Mouse (Mus musculus) limb, embryonic 14.5 days (tissue): ENCODE results near the gene Scaf1. TPM values are rescaled to one million over a fixed set of nuclear protein-coding genes. Genes with fewer than 3 reads are reported as not detected.
A peak's percentile ranks its signal among the peaks of the same experiment; 100 is the strongest.

Source experiments
- ATAC-seq: fragments of 200-750 bp; cut with Nextera tagmentation; 2 replicates; pipeline ENCODE4 v1.8.0; 2017; ENCODE audit warnings: low read depth, moderate number of reproducible peaks, moderate TSS enrichment; ENCODE audit not compliant: low FRiP score
- DNase-seq: peaks from one replicate; pipeline ENCODE4 v3.0.0-alpha.2; 2015; ENCODE audit warnings: low spot score
- H3K27ac ChIP-seq: fragments of 300-500 bp; sonication (generic); replicated peaks from 2 replicates; pipeline ENCODE4 v1.5.1; 2014; ENCODE audit warnings: low read depth, mild to moderate bottlenecking, low read length, moderate library complexity, mixed read lengths
- H3K27me3 ChIP-seq: fragments of 300-500 bp; sonication (generic); 2 replicates; pipeline ENCODE4 v1.6.1; 2014; ENCODE audit warnings: low read length, mixed read lengths; ENCODE audit not compliant: control insufficient read depth, insufficient read depth
- H3K36me3 ChIP-seq: fragments of 300-500 bp; sonication (generic); 2 replicates; pipeline ENCODE4 v1.6.1; 2014; ENCODE audit warnings: mild to moderate bottlenecking, low read length, moderate library complexity, mixed read lengths; ENCODE audit not compliant: control insufficient read depth, insufficient read depth
- H3K4me1 ChIP-seq: fragments of 300-500 bp; sonication (generic); 2 replicates; pipeline ENCODE4 v1.6.1; 2014; ENCODE audit warnings: antibody characterized with exemption, low read length, mixed read lengths; ENCODE audit not compliant: control insufficient read depth, insufficient read depth
- H3K4me2 ChIP-seq: fragments of 300-500 bp; sonication (generic); replicated peaks from 2 replicates; pipeline ENCODE4 v1.6.1; 2014; ENCODE audit warnings: low read depth, mild to moderate bottlenecking, low read length, moderate library complexity; ENCODE audit not compliant: severe bottlenecking
- H3K4me3 ChIP-seq: fragments of 300-500 bp; sonication (generic); replicated peaks from 2 replicates; pipeline ENCODE4 v1.5.1; 2014; ENCODE audit warnings: low read length
- H3K9ac ChIP-seq: fragments of 300-500 bp; sonication (generic); 2 replicates; pipeline ENCODE4 v1.6.1; 2014; ENCODE audit warnings: mild to moderate bottlenecking, low read depth, low read length, moderate library complexity; ENCODE audit not compliant: severe bottlenecking
- H3K9me3 ChIP-seq: fragments of 300-500 bp; sonication (generic); 2 replicates; pipeline ENCODE4 v1.6.1; 2016; ENCODE audit warnings: low read length; ENCODE audit not compliant: control insufficient read depth
- POLR2A ChIP-seq: fragments of 200-500 bp; IDR thresholded peaks from 2 replicates; pipeline ENCODE4 v1.8.0; 2012; ENCODE audit warnings: inconsistent platforms, mild to moderate bottlenecking, moderate library complexity, borderline replicate concordance; ENCODE audit not compliant: insufficient read depth, insufficient read length; ENCODE audit errors: extremely low read depth
- WGBS: fragments of 180-500 bp; shearing (Covaris S2); extraction: QIAGEN DNeasy Blood & Tissue Kit; methylation state at CpG from one replicate; pipeline ENCODE4 v1.1.7; 2014; 5-methylcytosine and 5-hydroxymethylcytosine counted together
- polyA plus RNA-seq, 2 experiments: library from polyadenylated mRNA; depleted of rRNA in 1 of 2; stranded (reverse) in 1 of 2; unstranded in 1 of 2; fragments of >200 nt; fragmentation: Nextera tagmentation in 1 of 2; extraction: Ambion mirVana in 1 of 2; gene quantifications; 2 replicates each; pipeline versions ENCODE4 v1.2.1 to v1.2.3; 2012 to 2014

The Scaf1 gene
- polyA plus RNA-seq, 2 experiments = 50.7 to 114 TPM

DNA sequence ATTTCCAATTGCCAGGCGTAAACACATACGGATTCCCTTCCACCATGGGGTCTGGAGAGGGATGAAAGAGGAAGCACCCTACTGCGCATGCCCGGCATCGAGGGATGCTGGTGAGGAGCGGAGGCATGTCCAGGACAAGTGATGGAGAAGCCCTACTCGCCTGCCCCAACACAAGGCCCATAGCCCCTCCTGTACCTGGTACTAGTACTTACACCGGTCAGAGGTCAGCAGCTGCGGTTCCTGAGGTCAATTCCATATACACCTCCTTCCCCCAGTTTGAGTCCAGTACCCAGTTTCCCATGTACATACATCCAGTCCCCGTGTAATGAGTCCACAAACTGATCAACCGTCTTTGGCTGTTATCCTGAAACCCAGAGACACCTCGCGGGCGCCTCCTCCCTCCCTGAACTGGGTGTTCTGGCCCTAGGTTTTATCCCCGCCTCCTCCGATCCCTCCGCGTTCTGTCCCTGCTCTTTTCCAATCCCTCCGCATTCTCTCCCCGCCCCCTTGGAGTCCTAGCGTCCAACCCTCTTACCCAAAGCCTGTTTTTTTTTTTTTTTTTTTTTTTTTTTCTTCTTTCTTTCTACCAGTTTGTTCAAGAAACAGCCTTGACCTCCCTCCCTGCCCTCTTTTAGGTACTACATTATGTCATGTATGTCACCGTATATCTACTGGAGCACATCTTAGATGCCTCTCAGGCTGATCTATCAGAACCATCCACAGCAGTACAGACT lies 41.6 kb downstream of the Scaf1 start, which contains the start of gene Cpt1c:
Gene Cpt1c (minus strand): TSS at position 469 of the 734 bp plus-strand sequence.
- 2% methylated on average over 22 of the region's 22 CpGs for WGBS
- peaks cover 14% of the 10 kb centered on the region; the same call in 1 of the 2 replicates for H3K4me1 ChIP-seq
- H3K9me3 ChIP-seq = no peaks in the 10 kb centered on the region
- peak; percentile 48 for ATAC-seq
- DNase-seq = peak; percentile 87
- H3K4me2 ChIP-seq = peak within 1 kb of the TSS; percentile 74
- H3K9ac ChIP-seq = peak within 1 kb of the TSS; percentile 58
- peak; percentile 25; the same call in 1 of the 2 replicates for TF ChIP-seq POLR2A
- peak within 1 kb of the TSS; percentile 53 for H3K4me3 ChIP-seq
- peak within 1 kb of the TSS; percentile 75 for H3K27ac ChIP-seq
- H3K27me3 ChIP-seq = no peaks in the 10 kb centered on the region
- H3K36me3 ChIP-seq = peaks cover 43% of the 10 kb centered on the region

DNA sequence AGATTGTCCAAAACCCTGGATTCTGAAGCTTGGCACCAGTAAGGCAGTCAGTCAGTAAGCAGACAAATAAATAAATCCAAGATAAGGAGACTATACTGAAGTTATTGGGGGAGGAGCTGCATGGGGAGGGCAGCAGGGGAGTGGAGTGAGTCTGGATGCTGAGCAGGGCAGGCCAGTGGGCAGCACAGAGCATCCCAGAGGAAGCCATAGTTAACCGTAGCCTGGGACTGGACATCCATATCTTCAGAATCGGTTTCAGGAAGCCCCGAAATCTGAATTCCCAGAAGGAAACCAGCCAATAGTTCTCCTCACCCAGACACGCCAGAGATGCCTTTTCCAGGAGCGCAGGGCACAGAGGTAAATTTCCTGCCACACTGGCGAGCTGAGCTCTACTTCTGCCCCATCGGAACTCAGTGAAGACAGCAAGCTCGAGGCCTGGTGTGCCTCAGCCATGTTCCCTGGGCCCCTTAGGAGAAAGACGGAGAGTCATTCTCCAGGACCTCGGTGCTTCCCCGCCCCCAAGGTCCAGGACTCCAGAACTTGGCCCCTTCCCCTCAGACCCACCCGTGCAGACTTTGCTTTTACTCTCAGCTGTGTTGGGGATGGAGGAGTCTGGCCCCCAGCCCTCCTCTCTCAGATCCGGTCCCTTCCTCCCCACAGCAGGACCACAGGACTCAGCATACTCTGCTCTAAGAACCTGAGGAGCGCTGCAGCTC lies 42.6 kb downstream of the Scaf1 start:
- ATAC-seq (no peak), DNase-seq (no peak)
- H3K36me3 ChIP-seq = peaks cover 33% of the 10 kb centered on the region
- H3K27ac ChIP-seq = peak overlapping the region; percentile 75
- 43% methylated on average over 14 of the region's 14 CpGs for WGBS
- no peak for TF ChIP-seq POLR2A
- peak overlapping the region; percentile 74 for H3K4me2 ChIP-seq
- H3K4me1 ChIP-seq = peaks cover 14% of the 10 kb centered on the region; the same call in 1 of the 2 replicates
- H3K9ac ChIP-seq = peak overlapping the region; percentile 58
- peak overlapping the region; percentile 53 for H3K4me3 ChIP-seq
- H3K9me3 ChIP-seq = no peaks in the 10 kb centered on the region
- no peaks in the 10 kb centered on the region for H3K27me3 ChIP-seq

DNA sequence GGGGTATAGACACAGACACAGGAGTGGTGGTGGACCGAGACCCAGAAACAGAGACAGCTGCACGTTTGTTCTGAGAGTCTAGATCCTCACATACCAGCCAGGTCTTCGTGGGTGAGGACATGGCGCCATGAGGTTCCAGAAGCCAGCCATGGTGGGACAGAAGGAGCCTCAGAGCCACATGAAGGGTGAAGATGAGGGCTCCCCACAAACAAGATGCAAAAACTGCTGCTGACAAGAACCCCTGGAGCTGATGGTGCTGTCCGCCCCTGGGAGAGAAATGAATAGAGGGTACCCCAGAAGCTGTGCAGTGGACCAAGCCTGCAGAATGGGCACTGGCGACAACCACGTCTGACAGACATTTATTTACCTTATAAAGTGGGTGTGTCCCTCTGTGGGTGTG lies 45.0 kb downstream of the Scaf1 start:
- Histone ChIP-seq H3K27me3 (no peaks in the 10 kb centered on the region), H3K9me3 (no peaks in the 10 kb centered on the region), H3K4me1 (peaks cover 14% of the 10 kb centered on the region; the same call in 1 of the 2 replicates), H3K4me2 (peak overlapping the region; percentile 59), H3K4me3 (peak overlapping the region; percentile 52), H3K36me3 (peaks cover 27% of the 10 kb centered on the region), H3K27ac (peak overlapping the region; percentile 65; the same call in 1 of the 2 replicates), H3K9ac (peak overlapping the region; percentile 57)
- TF ChIP-seq POLR2A = no peak
- DNase-seq (no peak), ATAC-seq (no peak)
- 76% methylated on average over 7 of the region's 7 CpGs for WGBS

DNA sequence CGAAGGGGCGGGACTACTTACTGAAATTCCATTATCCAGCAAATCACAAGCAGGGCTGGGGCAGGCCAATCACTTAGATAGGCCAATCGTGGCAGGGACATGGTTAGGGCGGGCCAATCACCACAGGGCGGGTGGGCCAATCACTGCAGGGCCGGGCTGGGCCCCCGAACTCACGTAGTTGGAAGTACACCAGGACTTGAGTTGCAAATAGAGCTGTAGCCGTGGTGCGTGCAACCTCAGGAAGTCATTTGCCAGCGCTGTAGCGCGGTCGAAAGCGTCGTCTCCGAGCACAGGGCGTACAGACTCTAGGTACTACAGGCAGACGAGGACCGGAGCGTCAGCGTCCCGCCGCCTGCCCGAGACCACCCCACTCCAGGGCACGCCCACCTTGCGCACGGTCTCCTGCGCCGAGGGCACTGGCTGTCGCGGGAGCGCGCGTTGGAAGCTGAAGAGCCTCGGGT lies 45.9 kb downstream of the Scaf1 start:
- peak overlapping the region; percentile 59 for H3K4me2 ChIP-seq
- no peaks in the 10 kb centered on the region for H3K9me3 ChIP-seq
- no peaks in the 10 kb centered on the region for H3K27me3 ChIP-seq
- 2% methylated on average over 32 of the region's 36 CpGs for WGBS
- H3K27ac ChIP-seq = peak overlapping the region; percentile 65
- H3K4me1 ChIP-seq = peaks cover 14% of the 10 kb centered on the region; the same call in 1 of the 2 replicates
- H3K9ac ChIP-seq = peak overlapping the region; percentile 57
- peak; percentile 95 for DNase-seq
- peak overlapping the region; percentile 52 for H3K4me3 ChIP-seq
- H3K36me3 ChIP-seq = peaks cover 26% of the 10 kb centered on the region
- peak; percentile 69; the same call in 1 of the 2 replicates for TF ChIP-seq POLR2A
- peak; percentile 96 for ATAC-seq

DNA sequence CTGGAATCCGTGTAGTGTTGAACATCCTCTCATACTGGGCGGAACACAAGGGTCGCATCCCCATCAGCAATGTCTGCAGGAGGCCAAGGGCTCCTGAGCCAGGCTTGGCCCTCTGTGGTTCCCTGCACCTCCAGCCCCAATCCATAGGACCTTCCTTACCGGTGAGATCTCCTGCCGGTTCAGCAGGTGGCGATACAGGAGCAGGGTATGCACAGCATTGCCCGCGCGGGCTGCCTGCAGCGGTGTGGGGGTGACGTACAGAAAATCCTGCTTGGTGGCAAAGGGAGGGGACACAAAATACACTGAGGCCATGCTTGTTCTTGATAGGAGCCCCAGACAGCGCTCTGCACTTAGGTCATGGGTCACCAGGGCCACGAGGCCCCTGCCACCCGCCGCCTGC lies 49.5 kb downstream of the Scaf1 start:
- H3K27ac ChIP-seq = no peak overlapping the region
- ATAC-seq = no peak
- H3K4me1 ChIP-seq = peaks cover 7% of the 10 kb centered on the region; the same call in 1 of the 2 replicates
- H3K4me3 ChIP-seq = no peak overlapping the region
- no peaks in the 10 kb centered on the region for H3K27me3 ChIP-seq
- no peak for DNase-seq
- H3K36me3 ChIP-seq = peaks cover 53% of the 10 kb centered on the region
- no peak overlapping the region for H3K4me2 ChIP-seq
- 71% methylated on average over 15 of the region's 15 CpGs for WGBS
- no peak for TF ChIP-seq POLR2A
- no peaks in the 10 kb centered on the region for H3K9me3 ChIP-seq
- no peak overlapping the region for H3K9ac ChIP-seq
